Comparison of ENCODE assay signal across 8 mouse cellular contexts in genomic region chr7:132812619-132813415, GRCm38 (mm10). TPM values are rescaled to one million over a fixed set of nuclear protein-coding genes. Genes with fewer than 3 reads are reported as not detected.
DNase-seq lines count a peak whose midpoint lies in the region; ATAC-seq and TF ChIP-seq lines count a peak whose summit lies in the region.

No protein-coding gene starts in this region.

- TF ChIP-seq CTCF in hindbrain, postnatal 0 days (IDR thresholded peaks at IDR 0.05; ENCODE audit: low read depth), result no peak

- H3K4me3 ChIP-seq in hindbrain, postnatal 0 days (ENCODE audit: low read length), result peak overlapping the region; percentile 75
- H3K4me3 ChIP-seq in liver, embryonic 13.5 days (replicated peaks), result peak overlapping the region; percentile 76

- H3K27ac ChIP-seq in hindbrain, postnatal 0 days, result peak overlapping the region; percentile 90
- H3K27ac ChIP-seq in liver, embryonic 13.5 days, result peak overlapping the region; percentile 82

- H3K9ac ChIP-seq in hindbrain, postnatal 0 days (replicated peaks; ENCODE audit: low read length), result peak overlapping the region; percentile 65
- H3K9ac ChIP-seq in liver, embryonic 13.5 days, result peak overlapping the region; percentile 82

- peak; percentile 22; the same call in 1 of the 2 replicates for ATAC-seq in hindbrain, postnatal 0 days
- ATAC-seq in liver, embryonic 13.5 days (ENCODE audit: low read depth), result peak; percentile 39
- peak; percentile 28 for ATAC-seq in monocyte, adult 5-6 weeks (replicated peaks; ENCODE audit: insufficient number of reproducible peaks, low FRiP score, low TSS enrichment, poor library complexity, severe bottlenecking)

- DNase-seq in thymus, adult 18-20 months, result peak; percentile 63 to 66
- DNase-seq in thymus, postnatal 0 days (ENCODE audit: low spot score), result no peak
- peak; percentile 68 for DNase-seq in cerebellum, adult 9-10 months
- peak; percentile 48 for DNase-seq in forelimb bud, embryonic 11.5 days (ENCODE audit: low read depth, low spot score)
- peak; percentile 61 for DNase-seq in hindbrain, postnatal 0 days (ENCODE audit: low spot score)
- peak; percentile 42 for DNase-seq in liver, embryonic 13.5 days
- DNase-seq in testis, postnatal 14 days (ENCODE audit: low spot score), result peak; percentile 48

- H3K9me3 ChIP-seq in hindbrain, postnatal 0 days (ENCODE audit: low read length), result no peaks in the 10 kb centered on the region
- H3K9me3 ChIP-seq in liver, embryonic 13.5 days (replicated peaks), result no peaks in the 10 kb centered on the region

- H3K4me2 ChIP-seq in hindbrain, postnatal 0 days (ENCODE audit: low read depth, low read length), result peak overlapping the region; percentile 85
- peak overlapping the region; percentile 98 for H3K4me2 ChIP-seq in liver, embryonic 13.5 days

- peaks cover 16% of the 10 kb centered on the region for H3K4me1 ChIP-seq in hindbrain, postnatal 0 days (ENCODE audit: insufficient read depth, low read length)
- H3K4me1 ChIP-seq in liver, embryonic 13.5 days (replicated peaks), result peaks cover 62% of the 10 kb centered on the region

- no peaks in the 10 kb centered on the region for H3K27me3 ChIP-seq in hindbrain, postnatal 0 days (ENCODE audit: insufficient read depth, low read length)
- H3K27me3 ChIP-seq in liver, embryonic 13.5 days, result peaks cover 14% of the 10 kb centered on the region

- under 1% methylated on average over 59 of the region's 59 CpGs for WGBS in hindbrain, postnatal 0 days
- WGBS in liver, embryonic 13.5 days (ENCODE audit: insufficient replicate concordance), result under 1% methylated on average over 59 of the region's 59 CpGs

- no peaks in the 10 kb centered on the region for H3K36me3 ChIP-seq in hindbrain, postnatal 0 days (ENCODE audit: insufficient read depth, low read length)
- H3K36me3 ChIP-seq in liver, embryonic 13.5 days, result no peaks in the 10 kb centered on the region

RNA-seq across cellular contexts. Expression of gene Fam53b, which starts 0.9 kb away (rescaled TPM):
- 30.5 and 37.7 TPM in 2 replicates for polyA plus RNA-seq in thymus, postnatal 0 days (2015; fragmentation: Nextera tagmentation; extraction: Ambion mirVana)
- 20.9 and 21.0 TPM in 2 replicates for total RNA-seq in hindbrain, postnatal 0 days (2014; rRNA removed)
- 10.2 and 12.9 TPM in 2 replicates for polyA plus RNA-seq in hindbrain, postnatal 0 days (2015; fragmentation: Nextera tagmentation; extraction: Ambion mirVana)
- polyA plus RNA-seq in liver, embryonic 13.5 days (2015; fragmentation: Nextera tagmentation; extraction: Ambion mirVana), result 19.1 and 21.4 TPM in 2 replicates
- total RNA-seq in monocyte, adult 5-6 weeks (2017), result 15.8 to 51.1 TPM (median 20.4 TPM) in 3 replicates

RNA-seq across cellular contexts. Expression of gene Eef1akmt2, which starts 39.7 kb away (rescaled TPM):
- 74.9 and 77.4 TPM in 2 replicates for polyA plus RNA-seq in thymus, postnatal 0 days (2015; fragmentation: Nextera tagmentation; extraction: Ambion mirVana)
- 22.5 and 34.0 TPM in 2 replicates for total RNA-seq in hindbrain, postnatal 0 days (2014; rRNA removed)
- 76.7 and 78.2 TPM in 2 replicates for polyA plus RNA-seq in hindbrain, postnatal 0 days (2015; fragmentation: Nextera tagmentation; extraction: Ambion mirVana)
- polyA plus RNA-seq in liver, embryonic 13.5 days (2015; fragmentation: Nextera tagmentation; extraction: Ambion mirVana), result 24.1 and 30.1 TPM in 2 replicates
- total RNA-seq in monocyte, adult 5-6 weeks (2017), result 51.1 to 55.5 TPM (median 53.4 TPM) in 3 replicates

RNA-seq across cellular contexts. Expression of gene Abraxas2, which starts 46.2 kb away (rescaled TPM):
- 29.7 and 34.6 TPM in 2 replicates for polyA plus RNA-seq in thymus, postnatal 0 days (2015; fragmentation: Nextera tagmentation; extraction: Ambion mirVana)
- total RNA-seq in hindbrain, postnatal 0 days (2014; rRNA removed), result 22.2 and 23.6 TPM in 2 replicates
- polyA plus RNA-seq in hindbrain, postnatal 0 days (2015; fragmentation: Nextera tagmentation; extraction: Ambion mirVana), result 33.1 and 36.4 TPM in 2 replicates
- polyA plus RNA-seq in liver, embryonic 13.5 days (2015; fragmentation: Nextera tagmentation; extraction: Ambion mirVana), result 17.0 and 18.4 TPM in 2 replicates
- 47.0 to 82.9 TPM (median 61.5 TPM) in 3 replicates for total RNA-seq in monocyte, adult 5-6 weeks (2017)
